Mouse (Mus musculus) CH12.LX (cell line): Measurements from ENCODE around the gene Gle1. TPM values are rescaled to one million over a fixed set of nuclear protein-coding genes. Genes with fewer than 3 reads are reported as not detected.
A peak's percentile ranks its signal among the peaks of the same experiment; 100 is the strongest.

Experiments used
- DNase-seq: peaks from one replicate; pipeline ENCODE4 v3.0.0-alpha.2; 2013; ENCODE audit errors: extremely low read depth
- H3K27ac ChIP-seq: 2 replicates; pipeline ENCODE4 v1.5.1; 2012; ENCODE audit warnings: low read depth, mild to moderate bottlenecking, control low read depth, moderate library complexity; ENCODE audit not compliant: insufficient read depth
- H3K27me3 ChIP-seq: replicated peaks from 2 replicates; pipeline ENCODE3; 2012; ENCODE audit warnings: inconsistent platforms
- H3K36me3 ChIP-seq, 2 experiments: replicated peaks in 1 of 2; 2 replicates each; pipeline versions ENCODE3 to v1.6.1; 2012; ENCODE audit warnings: inconsistent platforms in 1 of 2, low read length in 1 of 2, mild to moderate bottlenecking in 1 of 2, mixed read lengths in 1 of 2, moderate library complexity in 1 of 2; ENCODE audit not compliant: control insufficient read depth in 1 of 2, insufficient read depth in 1 of 2
- H3K4me1 ChIP-seq, 2 experiments: 2 replicates each; pipeline ENCODE4 v1.6.1; 2012; ENCODE audit warnings: inconsistent platforms in 1 of 2, moderate library complexity in 1 of 2; ENCODE audit not compliant: insufficient read depth in 2 of 2, control insufficient read depth in 1 of 2
- H3K4me2 ChIP-seq: 2 replicates; pipeline ENCODE4 v1.6.1; 2012; ENCODE audit warnings: low read depth, mild to moderate bottlenecking, control low read depth; ENCODE audit not compliant: poor library complexity, insufficient read depth, severe bottlenecking
- H3K4me3 ChIP-seq, 3 experiments: fragments of 150-350 bp in 1 of 3; sonication (generic) in 1 of 3; replicated peaks in 1 of 3; 2 replicates each; pipeline versions ENCODE3 to v1.5.1; 2011 to 2012; ENCODE audit warnings: low read depth in 2 of 3, low read length in 2 of 3, mild to moderate bottlenecking in 2 of 3, moderate library complexity in 2 of 3, control low read depth in 1 of 3, improper control_type of control experiment in 1 of 3, inconsistent platforms in 1 of 3, mixed read lengths in 1 of 3; ENCODE audit not compliant: poor library complexity in 1 of 3
- H3K79me2 ChIP-seq: replicated peaks from 2 replicates; pipeline ENCODE4 v1.6.1; 2012; ENCODE audit warnings: mild to moderate bottlenecking, moderate library complexity; ENCODE audit not compliant: control insufficient read depth, poor library complexity, insufficient read depth, severe bottlenecking; ENCODE audit errors: extremely low read depth
- H3K9ac ChIP-seq: 2 replicates; pipeline ENCODE4 v1.6.1; 2012; ENCODE audit warnings: low read depth, mild to moderate bottlenecking, control low read depth, moderate library complexity; ENCODE audit not compliant: insufficient read depth
- H3K9me3 ChIP-seq: replicated peaks from 2 replicates; pipeline ENCODE3; 2012; ENCODE audit warnings: low read length, inconsistent platforms, mixed read lengths
- BHLHE40 ChIP-seq: IDR thresholded peaks from 2 replicates; pipeline ENCODE4 v1.6.1; 2011; ENCODE audit warnings: mild to moderate bottlenecking, low read depth, low read length, improper control_type of control experiment
- CHD2 ChIP-seq: IDR thresholded peaks from 2 replicates; pipeline ENCODE4 v1.6.1; 2011; ENCODE audit warnings: low read length, improper control_type of control experiment
- CTCF ChIP-seq, 2 experiments: IDR thresholded peaks in 1 of 2; conservative IDR thresholded peaks in 1 of 2; 2 replicates each; pipeline ENCODE4 v1.5.1; 2011 to 2012; ENCODE audit warnings: low read depth in 2 of 2, low read length in 2 of 2, improper control_type of control experiment in 1 of 2, inconsistent platforms in 1 of 2, mild to moderate bottlenecking in 1 of 2, moderate library complexity in 1 of 2
- GABPA ChIP-seq: IDR thresholded peaks from 2 replicates; pipeline ENCODE4 v1.6.1; 2012; ENCODE audit warnings: low read depth, low read length, improper control_type of control experiment, inconsistent platforms; ENCODE audit not compliant: insufficient replicate concordance
- HCFC1 ChIP-seq: IDR thresholded peaks from 2 replicates; pipeline ENCODE4 v1.6.1; 2012; ENCODE audit warnings: low read depth, mild to moderate bottlenecking, inconsistent platforms, low read length, improper control_type of control experiment
- IRF4 ChIP-seq: IDR thresholded peaks from 2 replicates; pipeline ENCODE4 v1.6.1; 2014; ENCODE audit warnings: low read depth, mild to moderate bottlenecking, inconsistent platforms, low read length, improper control_type of control experiment
- JUN ChIP-seq: IDR thresholded peaks from 2 replicates; pipeline ENCODE4 v1.6.1; 2011; ENCODE audit warnings: low read depth, mild to moderate bottlenecking, low read length, improper control_type of control experiment, moderate library complexity; ENCODE audit not compliant: insufficient read depth
- JUND ChIP-seq: conservative IDR thresholded peaks from 2 replicates; pipeline ENCODE4 v1.6.1; 2011; ENCODE audit warnings: low read depth, low read length, improper control_type of control experiment
- MAX ChIP-seq: IDR thresholded peaks from 2 replicates; pipeline ENCODE4 v1.6.1; 2011; ENCODE audit warnings: low read length, improper control_type of control experiment
- MAZ ChIP-seq: IDR thresholded peaks from 2 replicates; pipeline ENCODE4 v1.6.1; 2012; ENCODE audit warnings: low read depth, mild to moderate bottlenecking, inconsistent platforms, low read length, improper control_type of control experiment, moderate library complexity
- MXI1 ChIP-seq: IDR thresholded peaks from 2 replicates; pipeline ENCODE4 v1.6.1; 2011; ENCODE audit warnings: mild to moderate bottlenecking, low read depth, low read length, improper control_type of control experiment
- MYC ChIP-seq: IDR thresholded peaks from 2 replicates; pipeline ENCODE4 v1.6.1; 2011; ENCODE audit warnings: low read depth, mild to moderate bottlenecking, improper control_type of control experiment, low read length
- NELFE ChIP-seq: IDR thresholded peaks from 2 replicates; pipeline ENCODE4 v1.6.1; 2011; ENCODE audit warnings: low read depth, low read length, improper control_type of control experiment
- PAX5 ChIP-seq: IDR thresholded peaks from 2 replicates; pipeline ENCODE4 v1.6.1; 2012; ENCODE audit warnings: low read length, inconsistent platforms, mixed read lengths
- RAD21 ChIP-seq: IDR thresholded peaks from 2 replicates; pipeline ENCODE4 v1.6.1; 2011; ENCODE audit warnings: low read depth, mild to moderate bottlenecking, low read length, improper control_type of control experiment, moderate library complexity
- RCOR1 ChIP-seq: conservative IDR thresholded peaks from 2 replicates; pipeline ENCODE4 v1.6.1; 2012; ENCODE audit warnings: low read depth, mild to moderate bottlenecking, inconsistent platforms, low read length, improper control_type of control experiment
- SIN3A ChIP-seq: IDR thresholded peaks from 2 replicates; pipeline ENCODE4 v1.6.1; 2012; ENCODE audit warnings: low read length, improper control_type of control experiment, inconsistent platforms
- TBP ChIP-seq: conservative IDR thresholded peaks from 2 replicates; pipeline ENCODE4 v1.6.1; 2011; ENCODE audit warnings: low read depth, low read length, improper control_type of control experiment
- TCF12 ChIP-seq: IDR thresholded peaks from 2 replicates; pipeline ENCODE4 v1.6.1; 2014; ENCODE audit warnings: low read depth, mild to moderate bottlenecking, inconsistent platforms, low read length, improper control_type of control experiment
- UBTF ChIP-seq: IDR thresholded peaks from 2 replicates; pipeline ENCODE4 v1.6.1; 2012; ENCODE audit warnings: low read depth, mild to moderate bottlenecking, inconsistent platforms, low read length, improper control_type of control experiment, moderate library complexity
- ZC3H11A ChIP-seq: IDR thresholded peaks from 2 replicates; pipeline ENCODE4 v1.6.1; 2012; ENCODE audit warnings: low read depth, mild to moderate bottlenecking, inconsistent platforms, low read length, improper control_type of control experiment
- ZMIZ1 ChIP-seq: IDR thresholded peaks from 2 replicates; pipeline ENCODE4 v1.6.1; 2012; ENCODE audit warnings: low read depth, mild to moderate bottlenecking, inconsistent platforms, low read length, improper control_type of control experiment
- ZNF384 ChIP-seq: IDR thresholded peaks from 2 replicates; pipeline ENCODE4 v1.6.1; 2012; ENCODE audit warnings: low read depth, low read length, improper control_type of control experiment, inconsistent platforms
- dilution Hi-C: fragments of 300-500 bp; cut with MboI; formaldehyde crosslinking; loops from 2 replicates; pipeline ENCODE4 v1.14.3; 2020; ENCODE audit warnings: low sequenced_read_pairs; ENCODE audit not compliant: extremely low pct_unique_long_range_greater_than_20kb, extremely low pct_ligation_motif_present
- in situ Hi-C: fragments of 300-500 bp; cut with MboI; formaldehyde crosslinking; loops from 3 replicates; pipeline ENCODE4 v1.14.3; 2019; ENCODE audit warnings: low sequenced_read_pairs, low pct_ligation_motif_present, low pct_unique_long_range_greater_than_20kb, mixed read lengths
- polyA plus RNA-seq: library from polyadenylated mRNA; unstranded; fragments of >175 nt; gene quantifications from 2 replicates; pipeline ENCODE4 v1.2.1, GENCODE M21; 2012; ENCODE audit warnings: low read depth; ENCODE audit not compliant: insufficient read length
- total RNA-seq, 2 experiments: library from RNA; depleted of rRNA; stranded (reverse); fragments of 300-350 nt in 1 of 2; fragments of >200 nt in 1 of 2; gene quantifications; 2 replicates each; pipeline ENCODE4 v1.2.3; 2012 to 2014

Gene Gle1
- total and polyA plus RNA-seq, 3 experiments = 36.5 to 60.1 (median 38.0) TPM

- in situ Hi-C loops = no loop called here
- no peak overlapping the region for H3K4me3 ChIP-seq
- H3K27ac ChIP-seq = no peak overlapping the region
- peaks cover 3% of the 10 kb centered on the region for H3K79me2 ChIP-seq
- peaks cover 0 to 7% of the 10 kb centered on the region in 2 experiments; a peak in 2 of 4 replicates for H3K4me1 ChIP-seq
- dilution Hi-C loops = no loop called here
- H3K9me3 ChIP-seq = no peaks in the 10 kb centered on the region
- H3K9ac ChIP-seq = no peak overlapping the region
- DNase-seq = no peak
- H3K27me3 ChIP-seq = no peaks in the 10 kb centered on the region
- no peak overlapping the region for H3K4me2 ChIP-seq
- H3K36me3 ChIP-seq = peaks cover 34 to 45% of the 10 kb centered on the region in 2 experiments
- no peak for TF ChIP-seq MYC
- no peak for TF ChIP-seq JUND
- no peak for TF ChIP-seq CTCF (conservative IDR thresholded peaks at IDR 0.05 in 1 of 2, IDR thresholded peaks at IDR 0.05 in 1 of 2; ENCODE audit: low read depth in 2 of 2, low read length in 2 of 2)
- TF ChIP-seq ZMIZ1 = no peak
- no peak for TF ChIP-seq PAX5
- TF ChIP-seq RAD21 = no peak
- TF ChIP-seq BHLHE40 = no peak
- TF ChIP-seq GABPA = no peak
- no peak for TF ChIP-seq MAX
- no peak for TF ChIP-seq MAZ
- no peak for TF ChIP-seq RCOR1
- TF ChIP-seq SIN3A = no peak
- no peak for TF ChIP-seq JUN
- no peak for TF ChIP-seq UBTF
- TF ChIP-seq NELFE = no peak
- no peak for TF ChIP-seq ZNF384
Measured at GRCm38 (mm10) chr2:29961246-29961645, 26.0 kb downstream of the Gle1 start.

GRCm38 (mm10) chr2:29964354-29965249, 29.4 kb downstream of the Gle1 start:
- in situ Hi-C loops = no loop called here
- Histone ChIP-seq H3K9me3 (no peaks in the 10 kb centered on the region), H3K4me1 (peaks cover 0 to 30% of the 10 kb centered on the region in 2 experiments; a peak in 2 of 4 replicates), H3K4me2 (peak overlapping the region; percentile 49; the same call in 1 of the 2 replicates), H3K4me3 (peak overlapping the region; percentile 39 to 96 (median 52)), H3K79me2 (peaks cover 13% of the 10 kb centered on the region), H3K9ac (peak overlapping the region; percentile 46), H3K36me3 (peaks cover 13 to 33% of the 10 kb centered on the region in 2 experiments), H3K27me3 (no peaks in the 10 kb centered on the region), H3K27ac (no peak overlapping the region)
- TF ChIP-seq IRF4 (peak; percentile 36; the same call in 1 of the 2 replicates), CHD2 (no peak), UBTF (no peak), TCF12 (no peak), MYC (no peak; the same call in 1 of the 2 replicates), ZNF384 (peak; percentile 86), MXI1 (no peak), TBP (no peak), HCFC1 (no peak), ZC3H11A (no peak)
- DNase-seq = peak; percentile 11
- dilution Hi-C loops = no loop called here
